Mouse (Mus musculus): ENCODE measurements around the gene Fgfr2.

Fgfr2 gene

GRCm38 (mm10) chr7:132749504-132749903, 373.6 kb downstream of the Fgfr2 start:
- no peak for DNase-seq (ENCODE audit: low spot score)

- DNase-seq (ENCODE audit: low spot score) = no peak
Observed at GRCm38 (mm10) chr7:132748076-132748769, 374.9 kb downstream of the Fgfr2 start.

GRCm38 (mm10) chr7:132747096-132747495, 376.1 kb downstream of the Fgfr2 start:
- DNase-seq (ENCODE audit: low spot score) = no peak

GRCm38 (mm10) chr7:132742912-132743311, 380.2 kb downstream of the Fgfr2 start:
- DNase-seq (ENCODE audit: low spot score) = no peak

DNA sequence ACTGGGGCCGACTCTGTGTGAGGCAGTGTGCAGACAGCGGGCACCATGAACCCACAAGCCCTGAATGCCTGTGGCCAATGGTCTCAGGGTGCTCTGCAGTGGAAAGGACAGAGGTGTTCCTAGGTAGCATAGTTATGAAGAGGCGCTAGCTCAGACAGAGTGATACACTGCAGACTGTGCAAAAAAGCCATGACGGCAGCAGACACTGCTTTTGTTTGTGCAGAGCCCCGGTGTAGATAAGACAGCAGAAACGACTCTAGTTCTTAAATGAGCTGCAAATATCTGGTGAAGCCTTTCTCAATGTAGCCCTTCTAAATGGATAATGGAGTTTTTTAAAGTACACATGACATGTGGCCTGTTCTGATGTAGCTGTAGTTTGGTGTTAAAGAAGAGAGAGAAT, 383.3 kb downstream of the Fgfr2 start:
- no peak for DNase-seq (ENCODE audit: low spot score)

- DNase-seq (ENCODE audit: low spot score) = no peak
Observed at GRCm38 (mm10) chr7:132738844-132739243, 384.3 kb downstream of the Fgfr2 start.

DNA sequence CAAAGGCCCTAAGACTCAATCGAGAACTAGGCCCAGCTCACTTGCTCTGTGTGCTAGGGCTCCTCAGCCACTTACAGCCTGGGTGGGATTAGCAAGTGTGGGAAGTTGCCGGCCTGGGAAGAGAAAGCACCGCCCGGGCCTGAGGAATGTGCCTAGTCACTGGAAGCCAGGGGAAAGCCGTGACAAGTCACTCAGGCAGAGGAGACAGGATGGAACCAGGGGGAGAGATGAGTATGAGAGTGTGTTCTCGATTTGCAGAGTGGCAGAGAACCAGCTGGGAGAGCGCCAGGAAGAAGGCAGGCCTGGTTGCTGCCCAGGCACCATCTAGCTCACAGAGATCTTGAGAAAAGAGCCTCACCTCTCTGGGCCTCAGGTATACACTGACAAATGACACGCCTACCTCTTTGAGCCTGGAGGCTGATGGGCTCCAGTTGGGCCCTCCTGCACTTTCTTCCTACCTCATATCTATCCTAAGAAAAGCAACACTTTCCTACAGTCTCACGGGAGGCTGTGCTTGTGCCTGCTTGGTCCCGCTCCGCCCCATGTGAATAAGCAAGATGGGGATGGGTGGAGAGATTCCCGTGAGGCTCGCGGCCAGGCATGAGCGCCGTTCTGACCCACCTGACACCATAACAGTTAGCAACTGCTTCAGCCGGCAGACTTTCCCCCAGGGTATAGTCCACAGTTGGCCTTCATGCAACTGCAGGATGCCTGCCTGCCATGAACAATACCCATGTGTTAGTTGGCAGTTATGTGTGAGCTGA, 386.9 kb downstream of the Fgfr2 start:
- no peak for DNase-seq (ENCODE audit: low spot score)

- no peak for DNase-seq (ENCODE audit: low spot score)
Observed at GRCm38 (mm10) chr7:132735145-132735544, 388.0 kb downstream of the Fgfr2 start.

DNA sequence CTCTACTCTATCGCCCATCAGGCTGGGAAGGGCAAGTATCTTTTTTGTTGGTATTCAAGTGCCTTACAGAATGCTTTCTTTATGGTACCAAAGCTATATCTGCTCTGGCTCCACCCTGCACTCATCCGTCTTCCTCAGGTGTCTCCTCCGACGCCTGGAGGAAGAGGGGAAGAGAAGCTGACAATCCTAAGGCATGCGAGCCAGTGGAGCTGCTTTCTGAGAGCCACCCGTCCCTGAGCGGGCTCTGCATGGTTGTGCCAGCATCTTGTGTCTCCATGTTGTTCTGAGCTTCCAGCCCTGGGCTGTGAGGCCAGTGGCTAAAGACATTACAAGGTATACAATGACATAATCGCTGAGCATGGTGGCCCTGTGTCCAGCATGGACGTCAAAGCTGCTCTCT, 388.9 kb downstream of the Fgfr2 start:
- DNase-seq (ENCODE audit: low spot score) = no peak

GRCm38 (mm10) chr7:132733521-132733920, 389.6 kb downstream of the Fgfr2 start:
- no peak for DNase-seq (ENCODE audit: low spot score)

DNA sequence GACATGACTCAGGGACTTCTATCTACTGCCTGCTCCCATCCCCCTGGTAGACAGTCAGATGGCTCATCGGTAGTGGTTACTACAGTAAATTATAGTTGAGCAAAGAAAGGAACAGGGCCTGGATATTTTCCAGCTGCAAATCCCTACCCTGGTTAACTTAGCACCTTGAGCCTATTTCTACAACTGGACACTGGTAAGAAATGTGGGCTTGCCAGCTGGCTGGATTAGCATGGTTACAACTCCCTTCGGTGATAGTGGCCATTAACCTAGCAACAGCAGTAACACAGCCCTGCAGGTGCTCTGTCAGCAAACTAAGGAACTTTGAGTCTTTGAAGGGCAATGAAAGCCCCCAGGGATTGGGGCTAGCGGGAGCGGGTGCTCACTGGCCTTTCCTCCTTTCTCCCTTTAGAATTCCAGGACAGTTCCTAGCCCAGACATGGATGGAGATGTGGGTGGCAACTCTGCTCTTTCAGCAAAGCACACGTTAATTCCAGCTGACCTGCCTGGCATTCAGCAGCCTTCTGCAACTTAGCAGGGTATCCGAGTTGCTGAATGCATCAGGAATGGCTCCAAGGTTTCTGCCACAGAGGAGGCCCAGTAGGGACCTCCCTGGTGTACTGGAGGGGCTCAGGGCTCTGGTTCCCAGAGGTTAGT, 390.9 kb downstream of the Fgfr2 start:
- DNase-seq (ENCODE audit: low spot score) = no peak

DNA sequence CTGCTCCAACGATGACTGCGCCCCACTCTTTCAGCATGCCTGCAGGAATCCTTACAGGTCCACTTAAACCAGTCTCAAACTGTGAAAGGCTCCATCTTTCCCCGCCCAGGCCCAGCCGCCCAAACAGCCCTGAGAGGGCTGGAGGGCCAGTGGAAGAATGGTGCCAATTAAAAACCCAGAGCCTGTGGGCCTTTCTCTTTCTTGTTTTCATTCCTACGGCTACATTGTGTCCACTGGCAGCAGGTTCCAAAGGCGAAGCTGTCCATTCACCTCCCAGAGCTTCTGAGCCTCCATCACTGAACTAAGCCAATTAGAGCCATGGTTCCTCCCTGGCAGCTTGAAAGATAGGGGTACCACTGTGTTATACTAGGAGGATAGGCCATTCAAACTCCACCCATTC, 391.6 kb downstream of the Fgfr2 start:
- DNase-seq (ENCODE audit: low spot score) = no peak

GRCm38 (mm10) chr7:132730510-132730909, 392.6 kb downstream of the Fgfr2 start:
- no peak for DNase-seq (ENCODE audit: low spot score)

- DNase-seq (ENCODE audit: low spot score) = no peak
Observed at GRCm38 (mm10) chr7:132729093-132729831, 393.9 kb downstream of the Fgfr2 start.

GRCm38 (mm10) chr7:132726106-132726861, 396.9 kb downstream of the Fgfr2 start:
- DNase-seq (ENCODE audit: low spot score) = no peak

GRCm38 (mm10) chr7:132724501-132725062, 398.6 kb downstream of the Fgfr2 start:
- no peak for DNase-seq (ENCODE audit: low spot score)

GRCm38 (mm10) chr7:132723906-132724305, 399.2 kb downstream of the Fgfr2 start:
- no peak for DNase-seq (ENCODE audit: low spot score)

- no peak for DNase-seq (ENCODE audit: low spot score)
Observed at GRCm38 (mm10) chr7:132722401-132723370, 400.5 kb downstream of the Fgfr2 start.

GRCm38 (mm10) chr7:132720562-132720961, 402.6 kb downstream of the Fgfr2 start:
- DNase-seq (ENCODE audit: low spot score) = no peak

DNA sequence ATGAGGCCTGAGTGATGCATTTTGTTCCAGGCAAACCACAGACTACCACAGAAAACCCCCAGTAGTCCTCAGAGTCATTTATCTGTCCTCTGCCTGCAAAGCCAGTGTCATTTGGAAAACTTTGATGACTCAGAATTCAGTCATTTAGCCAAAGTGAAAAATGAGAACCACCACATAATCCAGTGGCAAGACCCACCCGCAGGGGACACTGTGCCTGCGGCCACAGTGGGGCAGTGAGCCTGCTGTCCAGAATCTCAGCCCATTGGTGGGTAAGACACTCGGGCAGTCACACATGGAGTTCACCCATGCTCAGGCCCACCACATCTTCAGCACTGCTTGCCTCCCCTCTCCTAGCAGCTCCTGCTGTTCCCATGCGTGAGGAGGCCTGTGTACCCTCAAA, 403.6 kb downstream of the Fgfr2 start:
- no peak for DNase-seq (ENCODE audit: low spot score)

All from ovary, postnatal 14 days (tissue).